ENCODE assay signal across 8 mouse cellular contexts in the genomic region with DNA sequence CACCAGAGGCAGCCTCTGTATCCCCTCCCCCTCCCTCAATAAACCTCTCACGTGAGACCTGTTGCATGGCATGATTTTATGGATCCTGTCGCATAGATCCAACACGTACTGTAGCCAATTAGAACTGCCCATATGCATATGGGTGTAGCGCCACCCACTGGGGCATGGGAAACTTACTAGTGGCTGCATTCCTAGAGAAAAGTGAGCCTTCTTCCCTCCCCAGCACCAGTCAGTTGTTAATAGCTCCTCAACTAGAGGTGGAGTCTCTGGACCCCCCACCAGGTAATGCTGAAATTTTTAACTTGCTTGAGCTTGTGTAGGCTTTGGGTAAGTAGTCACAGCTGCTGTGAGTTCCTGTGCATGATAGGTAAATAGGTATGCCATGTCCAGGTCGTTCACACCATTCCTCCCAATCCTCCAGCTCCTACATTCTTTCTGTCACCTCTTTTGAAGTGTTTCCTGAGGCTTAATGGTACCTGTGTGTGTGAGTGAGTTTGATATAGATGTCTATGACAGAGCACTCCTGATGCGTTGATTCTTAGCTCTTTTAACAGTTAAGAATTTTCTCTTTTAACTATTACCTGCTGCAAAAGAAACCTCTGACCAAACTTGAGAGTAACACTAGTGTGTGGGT.
A peak's percentile ranks its signal among the peaks of the same experiment; 100 is the strongest.
DNase-seq lines count a peak whose midpoint lies in the region; ATAC-seq lines count a peak whose summit lies in the region.

No protein-coding gene starts in this region.

- no peak overlapping the region for H3K9ac ChIP-seq in hindbrain, embryonic 11.5 days (ENCODE audit: low read depth, low read length)
- no peak overlapping the region for H3K9ac ChIP-seq in hindbrain, embryonic 12.5 days
- no peak overlapping the region for H3K9ac ChIP-seq in embryonic facial prominence, embryonic 11.5 days (replicated peaks; ENCODE audit: low read length)

- H3K4me3 ChIP-seq in hindbrain, embryonic 11.5 days (ENCODE audit: low read depth, low read length), result no peak overlapping the region
- no peak overlapping the region for H3K4me3 ChIP-seq in hindbrain, embryonic 12.5 days
- no peak overlapping the region for H3K4me3 ChIP-seq in embryonic facial prominence, embryonic 11.5 days (ENCODE audit: low read depth, low read length)

- H3K4me1 ChIP-seq in hindbrain, embryonic 11.5 days (replicated peaks; ENCODE audit: control insufficient read depth, insufficient read depth, low read length), result no peaks in the 10 kb centered on the region
- no peaks in the 10 kb centered on the region for H3K4me1 ChIP-seq in hindbrain, embryonic 12.5 days
- no peaks in the 10 kb centered on the region for H3K4me1 ChIP-seq in embryonic facial prominence, embryonic 11.5 days (ENCODE audit: control insufficient read depth, insufficient read depth, low read length)

- H3K27me3 ChIP-seq in hindbrain, embryonic 11.5 days (ENCODE audit: control insufficient read depth, insufficient read depth, low read length), result no peaks in the 10 kb centered on the region
- H3K27me3 ChIP-seq in hindbrain, embryonic 12.5 days, result no peaks in the 10 kb centered on the region
- H3K27me3 ChIP-seq in embryonic facial prominence, embryonic 11.5 days (ENCODE audit: control insufficient read depth, insufficient read depth, low read length), result no peaks in the 10 kb centered on the region

- ATAC-seq in hindbrain, embryonic 11.5 days (ENCODE audit: low FRiP score), result no peak
- ATAC-seq in hindbrain, embryonic 12.5 days (ENCODE audit: low FRiP score), result no peak
- ATAC-seq in embryonic facial prominence, embryonic 11.5 days (replicated peaks; ENCODE audit: insufficient number of reproducible peaks, low FRiP score, low TSS enrichment, low read depth), result 0 out of 2 replicates have a peak, but pooled peaks have one; percentile 52

- no peak overlapping the region for H3K27ac ChIP-seq in hindbrain, embryonic 11.5 days (ENCODE audit: low read depth, low read length)
- no peak overlapping the region for H3K27ac ChIP-seq in hindbrain, embryonic 12.5 days
- no peak overlapping the region for H3K27ac ChIP-seq in embryonic facial prominence, embryonic 11.5 days (replicated peaks; ENCODE audit: low read depth, low read length)

- peak; percentile 17 for DNase-seq in hindbrain, embryonic 11.5 days (ENCODE audit: low spot score)
- DNase-seq in right cerebral cortex, postnatal 14 days, result peak; percentile 11
- DNase-seq in right cerebral cortex, postnatal 25 days, result no peak
- peak; percentile 32 for DNase-seq in embryonic facial prominence, embryonic 11.5 days (ENCODE audit: low spot score)
- no peak for DNase-seq in urinary bladder, postnatal 14 days (ENCODE audit: low spot score)
- no peak for DNase-seq in urinary bladder, adult 18-20 months (ENCODE audit: low spot score in 2 of 2)
- DNase-seq in T-cell, adult 2 months (ENCODE audit: low spot score), result no peak

- no peak overlapping the region for H3K4me2 ChIP-seq in hindbrain, embryonic 11.5 days (replicated peaks; ENCODE audit: low read depth, low read length)
- no peak overlapping the region for H3K4me2 ChIP-seq in hindbrain, embryonic 12.5 days (replicated peaks)
- no peak overlapping the region for H3K4me2 ChIP-seq in embryonic facial prominence, embryonic 11.5 days (ENCODE audit: low read depth, low read length)

- no peaks in the 10 kb centered on the region for H3K9me3 ChIP-seq in hindbrain, embryonic 11.5 days (ENCODE audit: control insufficient read depth, low read length)
- H3K9me3 ChIP-seq in hindbrain, embryonic 12.5 days (replicated peaks), result no peaks in the 10 kb centered on the region
- H3K9me3 ChIP-seq in embryonic facial prominence, embryonic 11.5 days (replicated peaks; ENCODE audit: control insufficient read depth, low read length), result no peaks in the 10 kb centered on the region

- WGBS in hindbrain, embryonic 11.5 days, result 29% methylated on average over 6 of the region's 6 CpGs
- 34% methylated on average over 6 of the region's 6 CpGs for WGBS in hindbrain, embryonic 12.5 days
- WGBS in embryonic facial prominence, embryonic 11.5 days, result 25% methylated on average over 6 of the region's 6 CpGs

- no peaks in the 10 kb centered on the region for H3K36me3 ChIP-seq in hindbrain, embryonic 11.5 days (ENCODE audit: control insufficient read depth, insufficient read depth, low read length)
- no peaks in the 10 kb centered on the region for H3K36me3 ChIP-seq in hindbrain, embryonic 12.5 days
- no peaks in the 10 kb centered on the region for H3K36me3 ChIP-seq in embryonic facial prominence, embryonic 11.5 days (replicated peaks; ENCODE audit: control insufficient read depth, insufficient read depth, low read depth, low read length)

Comparison
In these comparisons a context has a peak if more than half of its experiments do, and no peak if none do; other contexts are left out.
1. DNase-seq: peak in hindbrain, embryonic 11.5 days (single experiment), right cerebral cortex, postnatal 14 days (single experiment) and embryonic facial prominence, embryonic 11.5 days (single experiment); none in right cerebral cortex, postnatal 25 days (single experiment), urinary bladder, postnatal 14 days (single experiment), urinary bladder, adult 18-20 months (0 of 2) and T-cell, adult 2 months (single experiment).